ENCODE assay signal across 9 mouse cellular contexts in genomic region chr17:28294449-28295333, GRCm38 (mm10). TPM values are rescaled to one million over a fixed set of nuclear protein-coding genes. Genes with fewer than 3 reads are reported as not detected.
DNase-seq lines count a peak whose midpoint lies in the region; ATAC-seq lines count a peak whose summit lies in the region.
"Had no signal": no experiment of that assay in that cellular context is flagged by ENCODE, and none has a peak within 500 bp of the region (broad histone marks: within the 10 kb centered on the region; RNA-seq: fewer than 3 reads in every experiment).

No protein-coding gene starts in this region.

- H3K27me3 ChIP-seq in forebrain, embryonic 12.5 days: no peaks in the 10 kb centered on the region
- H3K27me3 ChIP-seq in forebrain, embryonic 11.5 days (ENCODE audit: control insufficient read depth, insufficient read depth, low read length): no peaks in the 10 kb centered on the region
- H3K27me3 ChIP-seq in liver, embryonic 16.5 days (ENCODE audit: control insufficient read depth, insufficient read depth, low read depth, low read length): no peaks in the 10 kb centered on the region
- H3K27me3 ChIP-seq: liver, embryonic 13.5 days had no signal

- H3K9ac ChIP-seq in forebrain, embryonic 12.5 days: no peak overlapping the region
- H3K9ac ChIP-seq in forebrain, embryonic 11.5 days (ENCODE audit: low read length): no peak overlapping the region
- H3K9ac ChIP-seq in liver, embryonic 16.5 days (ENCODE audit: low read depth, low read length): no peak overlapping the region
- H3K9ac ChIP-seq: liver, embryonic 13.5 days had no signal

- H3K4me2 ChIP-seq in forebrain, embryonic 12.5 days: no peak overlapping the region
- no peak overlapping the region for H3K4me2 ChIP-seq in forebrain, embryonic 11.5 days (ENCODE audit: low read depth, low read length, severe bottlenecking)
- no peak overlapping the region for H3K4me2 ChIP-seq in liver, embryonic 16.5 days (ENCODE audit: low read depth, low read length)
- H3K4me2 ChIP-seq: liver, embryonic 13.5 days had no signal

- H3K4me3 ChIP-seq in forebrain, embryonic 12.5 days (replicated peaks): no peak overlapping the region
- H3K4me3 ChIP-seq in forebrain, embryonic 11.5 days (ENCODE audit: low read depth, low read length): no peak overlapping the region
- H3K4me3 ChIP-seq in liver, embryonic 16.5 days (ENCODE audit: low read depth, low read length): no peak overlapping the region
- H3K4me3 ChIP-seq: liver, embryonic 13.5 days had no signal

- H3K9me3 ChIP-seq in forebrain, embryonic 12.5 days: no peaks in the 10 kb centered on the region
- H3K9me3 ChIP-seq in forebrain, embryonic 11.5 days (ENCODE audit: control insufficient read depth, low read length): no peaks in the 10 kb centered on the region
- H3K9me3 ChIP-seq in liver, embryonic 16.5 days (replicated peaks; ENCODE audit: control insufficient read depth, low read length): no peaks in the 10 kb centered on the region
- H3K9me3 ChIP-seq: liver, embryonic 13.5 days had no signal

- peaks cover 11% of the 10 kb centered on the region for H3K4me1 ChIP-seq in forebrain, embryonic 12.5 days
- no peaks in the 10 kb centered on the region; the same call in 1 of the 2 replicates for H3K4me1 ChIP-seq in forebrain, embryonic 11.5 days (replicated peaks; ENCODE audit: control insufficient read depth, insufficient read depth, low read length)
- H3K4me1 ChIP-seq in liver, embryonic 16.5 days (ENCODE audit: control insufficient read depth, low read depth, low read length): peaks cover 15% of the 10 kb centered on the region

- 0 out of 2 replicates have a peak, but pooled peaks have one; percentile 39 for ATAC-seq in forebrain, embryonic 12.5 days (ENCODE audit: low FRiP score)
- ATAC-seq in forebrain, embryonic 11.5 days (replicated peaks; ENCODE audit: low FRiP score): no peak
- peak; percentile 15; the same call in 1 of the 2 replicates for ATAC-seq in liver, embryonic 16.5 days (ENCODE audit: low read depth)
- peak; percentile 33 to 48; a peak in 2 of 4 replicates for ATAC-seq in hematopoietic stem cell, adult 5-6 weeks (replicated peaks in 1 of 2; ENCODE audit: insufficient read depth in 1 of 2, low FRiP score in 2 of 2, low TSS enrichment in 1 of 2, low read depth in 1 of 2, poor library complexity in 2 of 2, severe bottlenecking in 2 of 2)
- peak; percentile 75 for ATAC-seq in monocyte, adult 5-6 weeks (replicated peaks; ENCODE audit: insufficient number of reproducible peaks, low FRiP score, low TSS enrichment, poor library complexity, severe bottlenecking)

- peaks cover 4% of the 10 kb centered on the region; the same call in 1 of the 2 replicates for H3K36me3 ChIP-seq in forebrain, embryonic 12.5 days (replicated peaks)
- no peaks in the 10 kb centered on the region for H3K36me3 ChIP-seq in forebrain, embryonic 11.5 days (ENCODE audit: control insufficient read depth, insufficient read depth, low read length)
- H3K36me3 ChIP-seq in liver, embryonic 16.5 days (ENCODE audit: control insufficient read depth, insufficient read depth): no peaks in the 10 kb centered on the region

- peak overlapping the region; percentile 44; the same call in 1 of the 2 replicates for H3K27ac ChIP-seq in forebrain, embryonic 12.5 days
- no peak overlapping the region for H3K27ac ChIP-seq in forebrain, embryonic 11.5 days (ENCODE audit: low read depth, low read length)
- H3K27ac ChIP-seq in liver, embryonic 16.5 days (ENCODE audit: low read length): no peak overlapping the region

- 77% methylated on average over 17 of the region's 17 CpGs for WGBS in forebrain, embryonic 12.5 days
- WGBS in forebrain, embryonic 11.5 days: 80% methylated on average over 17 of the region's 17 CpGs
- 38% methylated on average over 17 of the region's 17 CpGs for WGBS in liver, embryonic 16.5 days (ENCODE audit: insufficient replicate concordance)

- DNase-seq in forebrain, embryonic 11.5 days (ENCODE audit: low spot score): no peak
- no peak for DNase-seq in liver
- no peak for DNase-seq in gastrocnemius, postnatal 25 days
- no peak for DNase-seq in urinary bladder, postnatal 10 days (ENCODE audit: low spot score)
- DNase-seq: liver, embryonic 13.5 days had no signal

RNA-seq across cellular contexts. Expression of gene Fance, which starts 18.6 kb away (rescaled TPM):
- polyA plus RNA-seq in forebrain, embryonic 12.5 days (2016; fragmentation: Nextera tagmentation; extraction: Ambion mirVana): 25.9 and 26.0 TPM in 2 replicates
- 28.0 and 32.3 TPM in 2 replicates for polyA plus RNA-seq in forebrain, embryonic 11.5 days (2014; fragmentation: Nextera tagmentation; extraction: Ambion mirVana)
- 6.7 and 7.3 TPM in 2 replicates for polyA plus RNA-seq in liver, embryonic 16.5 days (2015; fragmentation: Nextera tagmentation; extraction: Ambion mirVana)
- 7.5 and 19.6 TPM in 2 replicates for total RNA-seq in hematopoietic stem cell, adult 5-6 weeks (2017)
- total RNA-seq in monocyte, adult 5-6 weeks (2017): 8.8 to 18.2 TPM (median 13.0 TPM) in 3 replicates
- total RNA-seq in gastrocnemius, postnatal 25 days (2021): 10 to 100 TPM in 1 of 2 experiments, 1 to 10 TPM in 1; 9.2 to 11.6 TPM

RNA-seq across cellular contexts. Expression of gene Rpl10a, which starts 33.6 kb away (rescaled TPM):
- polyA plus RNA-seq in forebrain, embryonic 12.5 days (2016; fragmentation: Nextera tagmentation; extraction: Ambion mirVana): 370 and 384 TPM in 2 replicates
- polyA plus RNA-seq in forebrain, embryonic 11.5 days (2014; fragmentation: Nextera tagmentation; extraction: Ambion mirVana): 468 and 490 TPM in 2 replicates
- 280 and 310 TPM in 2 replicates for polyA plus RNA-seq in liver, embryonic 16.5 days (2015; fragmentation: Nextera tagmentation; extraction: Ambion mirVana)
- total RNA-seq in hematopoietic stem cell, adult 5-6 weeks (2017): 828 and 1,143 TPM in 2 replicates
- 363 to 372 TPM (median 364 TPM) in 3 replicates for total RNA-seq in monocyte, adult 5-6 weeks (2017)
- 100 to 1,000 TPM; 364 to 390 TPM for total RNA-seq in gastrocnemius, postnatal 25 days (2021)

RNA-seq across cellular contexts. Expression of gene Tead3, which starts 55.9 kb away (rescaled TPM):
- 4.2 and 5.1 TPM in 2 replicates for polyA plus RNA-seq in forebrain, embryonic 12.5 days (2016; fragmentation: Nextera tagmentation; extraction: Ambion mirVana)
- 5.6 and 5.8 TPM in 2 replicates for polyA plus RNA-seq in forebrain, embryonic 11.5 days (2014; fragmentation: Nextera tagmentation; extraction: Ambion mirVana)
- polyA plus RNA-seq in liver, embryonic 16.5 days (2015; fragmentation: Nextera tagmentation; extraction: Ambion mirVana): 0.50 and 0.52 TPM in 2 replicates
- 0.74 and 0.75 TPM in 2 replicates for total RNA-seq in hematopoietic stem cell, adult 5-6 weeks (2017)
- total RNA-seq in monocyte, adult 5-6 weeks (2017): not detected in 3 replicates
- 1 to 10 TPM; 6.9 to 8.8 TPM for total RNA-seq in gastrocnemius, postnatal 25 days (2021)
